Mouse (Mus musculus) myocyte (in vitro differentiated cells): ENCODE measurements around the gene Vstm4. TPM values are rescaled to one million over a fixed set of nuclear protein-coding genes. Genes with fewer than 3 reads are reported as not detected.

Experiments used
- H3K27me3 ChIP-seq: one replicate; pipeline ENCODE4 v1.6.1; 2011; ENCODE audit not compliant: control insufficient read depth, insufficient read depth, insufficient read length
- H3K36me3 ChIP-seq: one replicate; pipeline ENCODE4 v1.6.1; 2011; ENCODE audit not compliant: control insufficient read depth, insufficient read depth
- H3K4me2 ChIP-seq: one replicate; pipeline ENCODE4 v1.6.1; 2011; ENCODE audit warnings: low read depth, control low read depth
- H3K4me3 ChIP-seq: one replicate; pipeline ENCODE4 v1.5.1; 2011; ENCODE audit warnings: mild to moderate bottlenecking, control low read depth, moderate library complexity
- H3K79me2 ChIP-seq: one replicate; pipeline ENCODE4 v1.6.1; 2011; ENCODE audit not compliant: control insufficient read depth, insufficient read depth
- H3ac ChIP-seq: one replicate; pipeline ENCODE4 v1.6.1; 2011; ENCODE audit not compliant: control insufficient read depth, insufficient read length
- CEBPB ChIP-seq: IDR thresholded peaks from 2 replicates; pipeline ENCODE4 v1.6.1; 2011; ENCODE audit warnings: mild to moderate bottlenecking, moderate library complexity; ENCODE audit not compliant: poor library complexity, insufficient read depth, severe bottlenecking
- E2F4 ChIP-seq: IDR thresholded peaks from one replicate; pipeline ENCODE4 v1.6.1; 2011; ENCODE audit warnings: mild to moderate bottlenecking, control low read depth, moderate library complexity; ENCODE audit not compliant: insufficient read depth
- MAX ChIP-seq: IDR thresholded peaks from one replicate; pipeline ENCODE4 v1.6.1; 2011; ENCODE audit warnings: low read depth, mild to moderate bottlenecking, control low read depth
- MYOD1 ChIP-seq, 3 experiments: IDR thresholded peaks; one replicate each; pipeline ENCODE4 v1.6.1; 2011; ENCODE audit warnings: control low read depth in 2 of 3, low read depth in 2 of 3, mild to moderate bottlenecking in 2 of 3, moderate library complexity in 1 of 3; ENCODE audit not compliant: insufficient read length in 2 of 3, control insufficient read depth in 1 of 3
- MYOG ChIP-seq, 3 experiments: IDR thresholded peaks; one replicate each; pipeline ENCODE4 v1.6.1; 2011; ENCODE audit warnings: control low read depth in 2 of 3, low read depth in 2 of 3, mild to moderate bottlenecking in 2 of 3; ENCODE audit not compliant: insufficient read length in 2 of 3, control insufficient read depth in 1 of 3, insufficient read depth in 1 of 3
- POLR2A ChIP-seq: IDR thresholded peaks from one replicate; pipeline ENCODE4 v1.6.1; 2011; ENCODE audit warnings: low read depth, mild to moderate bottlenecking, control low read depth, moderate library complexity; ENCODE audit not compliant: insufficient read length
- POLR2AphosphoS2 ChIP-seq: IDR thresholded peaks from one replicate; pipeline ENCODE4 v1.6.1; 2011; ENCODE audit warnings: low read depth, control low read depth; ENCODE audit not compliant: insufficient read length
- REST ChIP-seq: IDR thresholded peaks from one replicate; pipeline ENCODE4 v1.6.1; 2011; ENCODE audit warnings: mild to moderate bottlenecking, control low read depth, moderate library complexity; ENCODE audit not compliant: insufficient read depth, insufficient read length
- SRF ChIP-seq: IDR thresholded peaks from one replicate; pipeline ENCODE4 v1.6.1; 2011; ENCODE audit warnings: low read depth; ENCODE audit not compliant: control insufficient read depth, insufficient read length
- TCF12 ChIP-seq: IDR thresholded peaks from one replicate; pipeline ENCODE4 v1.6.1; 2011; ENCODE audit warnings: mild to moderate bottlenecking, control low read depth; ENCODE audit not compliant: poor library complexity, insufficient read depth, severe bottlenecking
- TCF3 ChIP-seq: IDR thresholded peaks from one replicate; pipeline ENCODE4 v1.6.1; 2011; ENCODE audit warnings: low read depth, control low read depth; ENCODE audit not compliant: insufficient read length
- USF1 ChIP-seq: IDR thresholded peaks from one replicate; pipeline ENCODE4 v1.6.1; 2011; ENCODE audit warnings: low read depth, mild to moderate bottlenecking, control low read depth, moderate library complexity
- polyA plus RNA-seq: library from polyadenylated mRNA; unstranded; fragments of >200 nt; fragmentation: generic; extraction: Trizol; gene quantifications from one replicate; pipeline ENCODE4 v1.2.1, GENCODE M21; 2012; ENCODE audit warnings: missing spikeins

The Vstm4 gene
- polyA plus RNA-seq, 1 experiment: not detected

DNA sequence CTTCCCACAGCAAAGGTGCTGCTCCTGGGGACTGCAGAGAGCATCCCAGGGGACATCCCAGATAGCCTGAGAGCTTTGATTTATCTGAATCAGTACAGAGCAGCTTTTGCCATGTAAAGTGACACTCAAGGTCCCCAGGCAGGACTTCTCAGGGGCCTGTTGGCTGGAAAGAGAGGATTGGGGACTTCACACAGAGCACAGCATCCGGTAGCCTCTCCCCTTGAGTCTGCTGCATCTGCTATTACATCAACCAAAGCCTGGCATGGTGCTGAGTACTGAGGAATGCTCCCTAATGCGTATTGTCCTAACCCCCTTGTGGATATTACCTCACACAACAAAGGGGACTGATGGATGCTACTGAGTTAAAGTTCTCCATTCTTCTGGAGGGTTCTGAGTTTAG lies 5.1 kb downstream of the Vstm4 start:
- no peak overlapping the region for H3K4me3 ChIP-seq
- peaks cover 42% of the 10 kb centered on the region for H3K27me3 ChIP-seq
- TF ChIP-seq POLR2A: no peak
- no peak for TF ChIP-seq MAX
- TF ChIP-seq E2F4: no peak
- no peak for TF ChIP-seq TCF3
- TF ChIP-seq TCF12: no peak
- no peak for TF ChIP-seq POLR2AphosphoS2
- TF ChIP-seq SRF: no peak
- no peak for TF ChIP-seq CEBPB
- no peak for TF ChIP-seq REST
- TF ChIP-seq MYOG (IDR thresholded peaks at IDR 0.05; ENCODE audit: control insufficient read depth in 1 of 3, insufficient read depth in 1 of 3, insufficient read length in 2 of 3, low read depth in 2 of 3): no peak
- no peak for TF ChIP-seq MYOD1 (IDR thresholded peaks at IDR 0.05; ENCODE audit: control insufficient read depth in 1 of 3, insufficient read length in 2 of 3, low read depth in 2 of 3)
- no peak for TF ChIP-seq USF1
- H3K79me2 ChIP-seq: no peaks in the 10 kb centered on the region
- no peak overlapping the region for H3K4me2 ChIP-seq
- no peak overlapping the region for H3ac ChIP-seq
- no peaks in the 10 kb centered on the region for H3K36me3 ChIP-seq

- Histone ChIP-seq H3K79me2 (no peaks in the 10 kb centered on the region), H3K36me3 (no peaks in the 10 kb centered on the region)
These were observed 8.8 kb downstream of the Vstm4 start for GRCm38 (mm10) chr14:32865331-32865730.

GRCm38 (mm10) chr14:32871963-32872362 lies 15.4 kb downstream of the Vstm4 start:
- H3K36me3 ChIP-seq: no peaks in the 10 kb centered on the region
- H3K79me2 ChIP-seq: no peaks in the 10 kb centered on the region
- H3K27me3 ChIP-seq: no peaks in the 10 kb centered on the region
- H3K4me3 ChIP-seq: no peak overlapping the region
- H3ac ChIP-seq: no peak overlapping the region
- no peak for TF ChIP-seq E2F4
- no peak for TF ChIP-seq SRF
- no peak for TF ChIP-seq MYOD1 (IDR thresholded peaks at IDR 0.05; ENCODE audit: control insufficient read depth in 1 of 3, insufficient read length in 2 of 3, low read depth in 2 of 3)
- TF ChIP-seq CEBPB: no peak
- TF ChIP-seq TCF3: no peak
- TF ChIP-seq TCF12: no peak
- TF ChIP-seq POLR2AphosphoS2: no peak
- no peak for TF ChIP-seq REST
- no peak for TF ChIP-seq MYOG (IDR thresholded peaks at IDR 0.05; ENCODE audit: control insufficient read depth in 1 of 3, insufficient read depth in 1 of 3, insufficient read length in 2 of 3, low read depth in 2 of 3)
- no peak for TF ChIP-seq POLR2A
- TF ChIP-seq MAX: no peak
- TF ChIP-seq USF1: no peak
- H3K4me2 ChIP-seq: no peak overlapping the region

More at GRCm38 (mm10) chr14:32865331-32865730, 8.8 kb downstream of the Vstm4 start:
- peaks cover 20% of the 10 kb centered on the region for H3K27me3 ChIP-seq
- H3K4me2 ChIP-seq: no peak overlapping the region
- no peak overlapping the region for H3K4me3 ChIP-seq
- H3ac ChIP-seq: no peak overlapping the region
- TF ChIP-seq CEBPB (no peak), TCF3 (no peak), USF1 (no peak), POLR2A (no peak), REST (no peak), MAX (no peak), E2F4 (no peak), MYOG (IDR thresholded peaks at IDR 0.05; ENCODE audit: control insufficient read depth in 1 of 3, insufficient read depth in 1 of 3, insufficient read length in 2 of 3, low read depth in 2 of 3) (no peak), TCF12 (no peak), MYOD1 (IDR thresholded peaks at IDR 0.05; ENCODE audit: control insufficient read depth in 1 of 3, insufficient read length in 2 of 3, low read depth in 2 of 3) (no peak), POLR2AphosphoS2 (no peak), SRF (no peak)

- no peak overlapping the region for H3K4me2 ChIP-seq
- H3K36me3 ChIP-seq: no peaks in the 10 kb centered on the region
- TF ChIP-seq USF1 (no peak), POLR2A (no peak), TCF3 (no peak), POLR2AphosphoS2 (no peak), TCF12 (no peak), REST (no peak), E2F4 (no peak), MYOD1 (IDR thresholded peaks at IDR 0.05; ENCODE audit: control insufficient read depth in 1 of 3, insufficient read length in 2 of 3, low read depth in 2 of 3) (no peak), MAX (no peak), SRF (no peak), CEBPB (no peak), MYOG (IDR thresholded peaks at IDR 0.05; ENCODE audit: control insufficient read depth in 1 of 3, insufficient read depth in 1 of 3, insufficient read length in 2 of 3, low read depth in 2 of 3) (no peak)
- no peaks in the 10 kb centered on the region for H3K79me2 ChIP-seq
- peaks cover 17% of the 10 kb centered on the region for H3K27me3 ChIP-seq
- no peak overlapping the region for H3ac ChIP-seq
- H3K4me3 ChIP-seq: no peak overlapping the region
These were observed 21.0 kb downstream of the Vstm4 start for GRCm38 (mm10) chr14:32877549-32877948.
